Mouse (Mus musculus) spleen, postnatal 36 days (tissue): ENCODE data around the gene Olfr821.
"Not testable (repeated sequence)": the region's sequence is repeated elsewhere in the genome, so short reads cannot be mapped to it uniquely, and the experiment has no call there.

Experiments
- DNase-seq, 2 experiments: peaks; one replicate each; pipeline ENCODE4 v3.0.0; 2022; ENCODE audit warnings: low spot score in 2 of 2, mixed read lengths in 1 of 2

Olfr821 gene

GRCm38 (mm10) chr10:130030048-130030447 is at the start of gene Olfr821:
Gene Olfr821, plus strand, starts transcription at chr10:130030348.
- no peak for DNase-seq

GRCm38 (mm10) chr10:129981867-129982266 is 48.3 kb upstream of the Olfr821 start:
- DNase-seq = not testable (repeated sequence)

- not testable (repeated sequence) for DNase-seq
Observed at GRCm38 (mm10) chr10:129984962-129985361, 45.2 kb upstream of the Olfr821 start, which contains the start of gene Gm10310. Gene Gm10310, minus strand, starts transcription at chr10:129985062.

- DNase-seq = not testable (repeated sequence)
Observed at GRCm38 (mm10) chr10:130004104-130004503, 26.0 kb upstream of the Olfr821 start.

- DNase-seq = not testable (repeated sequence)
Observed at GRCm38 (mm10) chr10:130005366-130005765, 24.8 kb upstream of the Olfr821 start.

- no peak for DNase-seq
Observed at GRCm38 (mm10) chr10:130012321-130012720, 17.8 kb upstream of the Olfr821 start, which contains the start of gene Olfr820. Gene Olfr820, plus strand, starts transcription at chr10:130012621.

GRCm38 (mm10) chr10:130037096-130037495 is 6.9 kb downstream of the Olfr821 start:
- no peak for DNase-seq

- DNase-seq = no peak
Observed at GRCm38 (mm10) chr10:130070910-130071309, 40.8 kb downstream of the Olfr821 start, which contains the start of gene Olfr822. Gene Olfr822, plus strand, starts transcription at chr10:130071210.
